Mouse (Mus musculus): Measurements from ENCODE around the gene Ptprf. TPM values are rescaled to one million over a fixed set of nuclear protein-coding genes. Genes with fewer than 3 reads are reported as not detected.

Gene Ptprf
- polyA plus RNA-seq, 1 experiment from 2014 or later, result 65.1 TPM

DNA sequence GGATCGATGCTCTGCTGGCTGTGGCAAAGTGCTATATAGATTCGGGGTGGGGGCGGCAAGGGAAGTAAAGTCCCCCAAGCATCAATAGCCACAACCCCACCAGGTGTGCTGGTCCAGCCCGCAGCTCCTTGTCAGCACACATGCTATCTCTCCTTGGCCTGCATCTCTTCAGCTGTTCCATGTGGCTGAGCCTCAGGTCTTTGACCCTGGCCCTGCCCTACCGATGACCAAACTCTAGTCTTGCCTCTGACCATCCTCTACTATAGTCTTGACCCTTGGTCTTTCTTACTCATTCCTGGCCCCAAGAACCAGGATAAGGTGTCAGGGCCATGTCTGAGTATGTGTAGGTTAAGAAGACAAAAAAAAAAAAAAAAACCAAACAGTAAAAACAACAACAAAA is 33.2 kb downstream of the Ptprf start:
- Histone ChIP-seq H3K4me2 (replicated peaks; ENCODE audit: low read depth, low read length) (no peak overlapping the region), H3K4me1 (ENCODE audit: insufficient read depth, low read depth, low read length) (peaks cover 5% of the 10 kb centered on the region; the same call in 1 of the 2 replicates), H3K4me3 (ENCODE audit: low read depth, low read length) (no peak overlapping the region), H3K27me3 (replicated peaks; ENCODE audit: insufficient read depth, low read length) (no peaks in the 10 kb centered on the region), H3K9ac (replicated peaks; ENCODE audit: low read depth) (no peak overlapping the region), H3K9me3 (ENCODE audit: low read length) (no peaks in the 10 kb centered on the region), H3K27ac (ENCODE audit: low read length) (no peak overlapping the region), H3K36me3 (ENCODE audit: insufficient read depth, low read length) (0 out of 2 replicates have a peak, but pooled peaks cover 3% of the 10 kb centered on the region)
- DNase-seq (ENCODE audit: low spot score) (no peak), ATAC-seq (no peak)
- 83% methylated on average over 5 of the region's 5 CpGs for WGBS
- TF ChIP-seq CTCF (IDR thresholded peaks at IDR 0.05), result no peak
- TF ChIP-seq EP300 (IDR thresholded peaks at IDR 0.05), result no peak

- Histone ChIP-seq H3K4me2 (replicated peaks; ENCODE audit: low read depth, low read length) (no peak overlapping the region), H3K36me3 (ENCODE audit: insufficient read depth, low read length) (0 out of 2 replicates have a peak, but pooled peaks cover 3% of the 10 kb centered on the region), H3K4me3 (ENCODE audit: low read depth, low read length) (no peak overlapping the region), H3K9ac (replicated peaks; ENCODE audit: low read depth) (no peak overlapping the region), H3K4me1 (ENCODE audit: insufficient read depth, low read depth, low read length) (peaks cover 5% of the 10 kb centered on the region; the same call in 1 of the 2 replicates), H3K27ac (ENCODE audit: low read length) (no peak overlapping the region), H3K9me3 (ENCODE audit: low read length) (no peaks in the 10 kb centered on the region), H3K27me3 (replicated peaks; ENCODE audit: insufficient read depth, low read length) (no peaks in the 10 kb centered on the region)
- TF ChIP-seq EP300 (IDR thresholded peaks at IDR 0.05) (no peak), CTCF (IDR thresholded peaks at IDR 0.05) (no peak)
- WGBS, result 61% methylated on average over 10 of the region's 10 CpGs
- DNase-seq (ENCODE audit: low spot score) (no peak), ATAC-seq (no peak)
Observed at GRCm38 (mm10) chr4:118257416-118257815, 33.8 kb downstream of the Ptprf start.

DNA sequence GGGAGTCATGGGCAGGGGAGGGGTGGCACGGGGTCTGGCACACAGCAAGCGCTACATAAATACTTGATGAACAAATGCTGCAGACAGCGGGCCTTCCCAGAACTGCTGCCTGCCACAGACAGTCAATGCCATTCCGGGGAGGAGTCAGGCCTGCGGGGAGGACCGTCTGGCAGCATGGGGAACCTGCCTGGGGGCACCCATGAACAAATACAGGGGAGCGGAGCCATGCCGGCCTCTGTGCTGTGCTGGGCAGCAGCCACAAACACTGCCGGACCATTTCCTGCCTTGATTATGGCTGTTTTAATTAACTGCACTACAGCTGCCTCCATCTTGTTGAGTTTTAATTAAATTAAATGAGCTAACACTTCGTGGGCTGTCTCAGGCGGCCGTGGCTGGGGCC is 35.0 kb downstream of the Ptprf start:
- Histone ChIP-seq H3K4me1 (ENCODE audit: insufficient read depth, low read depth, low read length) (peaks cover 4% of the 10 kb centered on the region; the same call in 1 of the 2 replicates), H3K9me3 (ENCODE audit: low read length) (no peaks in the 10 kb centered on the region), H3K36me3 (ENCODE audit: insufficient read depth, low read length) (0 out of 2 replicates have a peak, but pooled peaks cover 3% of the 10 kb centered on the region), H3K27me3 (replicated peaks; ENCODE audit: insufficient read depth, low read length) (no peaks in the 10 kb centered on the region), H3K4me3 (ENCODE audit: low read depth, low read length) (no peak overlapping the region), H3K4me2 (replicated peaks; ENCODE audit: low read depth, low read length) (no peak overlapping the region), H3K9ac (replicated peaks; ENCODE audit: low read depth) (no peak overlapping the region), H3K27ac (ENCODE audit: low read length) (no peak overlapping the region)
- TF ChIP-seq CTCF (IDR thresholded peaks at IDR 0.05) (no peak), EP300 (IDR thresholded peaks at IDR 0.05) (no peak)
- DNase-seq (ENCODE audit: low spot score), result no peak
- ATAC-seq, result no peak
- WGBS, result 82% methylated on average over 12 of the region's 12 CpGs

- no peaks in the 10 kb centered on the region for H3K27me3 ChIP-seq (replicated peaks; ENCODE audit: insufficient read depth, low read length)
- no peak overlapping the region for H3K4me3 ChIP-seq (ENCODE audit: low read depth, low read length)
- no peak overlapping the region for H3K9ac ChIP-seq (replicated peaks; ENCODE audit: low read depth)
- H3K4me1 ChIP-seq (ENCODE audit: insufficient read depth, low read depth, low read length), result no peaks in the 10 kb centered on the region; the same call in 1 of the 2 replicates
- WGBS, result 75% methylated on average over 5 of the region's 5 CpGs
- no peak overlapping the region for H3K27ac ChIP-seq (ENCODE audit: low read length)
- no peak overlapping the region for H3K4me2 ChIP-seq (replicated peaks; ENCODE audit: low read depth, low read length)
- no peak for ATAC-seq
- H3K9me3 ChIP-seq (ENCODE audit: low read length), result no peaks in the 10 kb centered on the region
- no peak for DNase-seq (ENCODE audit: low spot score)
- H3K36me3 ChIP-seq (ENCODE audit: insufficient read depth, low read length), result 0 out of 2 replicates have a peak, but pooled peaks cover 3% of the 10 kb centered on the region
- TF ChIP-seq CTCF (IDR thresholded peaks at IDR 0.05) (no peak), EP300 (IDR thresholded peaks at IDR 0.05) (no peak)
Observed at GRCm38 (mm10) chr4:118254953-118255352, 36.3 kb downstream of the Ptprf start.

DNA sequence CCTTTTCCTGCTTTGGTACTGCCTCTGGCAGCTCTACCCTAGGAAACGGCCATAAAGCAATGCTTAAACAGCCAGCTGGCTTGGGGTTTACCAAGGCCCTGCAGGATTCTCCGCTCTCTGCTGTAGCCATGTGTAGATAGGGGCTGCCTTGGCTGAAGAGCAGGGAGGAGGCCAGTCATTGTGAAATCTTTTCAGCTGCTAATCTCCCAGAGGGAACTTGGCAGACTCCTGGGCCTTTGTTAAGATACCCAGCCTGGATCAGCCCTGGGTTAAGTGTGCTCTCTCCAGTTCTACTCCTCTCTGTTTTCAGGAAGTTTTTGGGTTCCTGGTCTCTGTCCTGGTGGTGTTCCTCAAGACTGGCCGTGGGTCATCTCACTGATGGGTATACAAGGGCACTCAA is 43.9 kb downstream of the Ptprf start:
- Histone ChIP-seq H3K27ac (ENCODE audit: low read length) (no peak overlapping the region), H3K4me2 (replicated peaks; ENCODE audit: low read depth, low read length) (no peak overlapping the region), H3K9ac (replicated peaks; ENCODE audit: low read depth) (no peak overlapping the region), H3K36me3 (ENCODE audit: insufficient read depth, low read length) (0 out of 2 replicates have a peak, but pooled peaks cover 15% of the 10 kb centered on the region), H3K9me3 (ENCODE audit: low read length) (no peaks in the 10 kb centered on the region), H3K27me3 (replicated peaks; ENCODE audit: insufficient read depth, low read length) (no peaks in the 10 kb centered on the region), H3K4me3 (ENCODE audit: low read depth, low read length) (no peak overlapping the region), H3K4me1 (ENCODE audit: insufficient read depth, low read depth, low read length) (no peaks in the 10 kb centered on the region)
- TF ChIP-seq EP300 (IDR thresholded peaks at IDR 0.05) (no peak), CTCF (IDR thresholded peaks at IDR 0.05) (no peak)
- WGBS, result 60% methylated on average over 3 of the region's 3 CpGs
- DNase-seq (ENCODE audit: low spot score), result peak; percentile 74
- peak; percentile 61 for ATAC-seq

DNA sequence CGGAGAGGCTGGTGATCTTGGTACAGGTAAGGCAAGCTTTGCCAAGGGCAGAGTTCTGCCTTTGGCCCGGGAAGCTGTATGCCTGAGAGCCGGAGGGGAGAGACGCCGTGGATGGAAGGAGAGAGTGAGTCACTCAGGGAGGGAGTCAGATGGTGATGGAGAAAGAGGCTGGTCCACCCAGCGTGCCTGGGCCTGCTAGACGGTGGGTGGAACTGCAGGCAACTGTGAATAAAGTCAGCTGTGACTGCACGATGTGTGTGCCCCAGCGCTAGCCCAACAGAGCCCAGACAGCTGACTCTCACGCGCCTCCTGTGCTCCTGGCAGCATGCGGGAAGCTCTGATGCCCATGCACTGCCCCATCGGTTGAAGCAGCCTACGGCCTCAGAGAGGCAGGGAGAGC is 45.4 kb downstream of the Ptprf start:
- TF ChIP-seq CTCF (IDR thresholded peaks at IDR 0.05), result no peak
- TF ChIP-seq EP300 (IDR thresholded peaks at IDR 0.05), result no peak
- H3K4me2 ChIP-seq (replicated peaks; ENCODE audit: low read depth, low read length), result no peak overlapping the region
- no peak for ATAC-seq
- H3K27ac ChIP-seq (ENCODE audit: low read length), result no peak overlapping the region
- no peaks in the 10 kb centered on the region for H3K9me3 ChIP-seq (ENCODE audit: low read length)
- 82% methylated on average over 12 of the region's 14 CpGs for WGBS
- no peaks in the 10 kb centered on the region for H3K4me1 ChIP-seq (ENCODE audit: insufficient read depth, low read depth, low read length)
- no peak overlapping the region for H3K9ac ChIP-seq (replicated peaks; ENCODE audit: low read depth)
- no peak overlapping the region for H3K4me3 ChIP-seq (ENCODE audit: low read depth, low read length)
- H3K36me3 ChIP-seq (ENCODE audit: insufficient read depth, low read length), result 0 out of 2 replicates have a peak, but pooled peaks cover 15% of the 10 kb centered on the region
- no peaks in the 10 kb centered on the region for H3K27me3 ChIP-seq (replicated peaks; ENCODE audit: insufficient read depth, low read length)
- no peak for DNase-seq (ENCODE audit: low spot score)

- no peak overlapping the region for H3K9ac ChIP-seq (replicated peaks; ENCODE audit: low read depth)
- WGBS, result 74% methylated on average over 7 of the region's 7 CpGs
- no peak overlapping the region for H3K27ac ChIP-seq (ENCODE audit: low read length)
Observed at GRCm38 (mm10) chr4:118243791-118244190, 47.4 kb downstream of the Ptprf start.

More at GRCm38 (mm10) chr4:118243791-118244190, 47.4 kb downstream of the Ptprf start:
- Histone ChIP-seq H3K4me2 (replicated peaks; ENCODE audit: low read depth, low read length) (no peak overlapping the region), H3K27me3 (replicated peaks; ENCODE audit: insufficient read depth, low read length) (no peaks in the 10 kb centered on the region), H3K4me3 (ENCODE audit: low read depth, low read length) (no peak overlapping the region), H3K9me3 (ENCODE audit: low read length) (no peaks in the 10 kb centered on the region), H3K4me1 (ENCODE audit: insufficient read depth, low read depth, low read length) (no peaks in the 10 kb centered on the region), H3K36me3 (ENCODE audit: insufficient read depth, low read length) (0 out of 2 replicates have a peak, but pooled peaks cover 15% of the 10 kb centered on the region)
- TF ChIP-seq EP300 (IDR thresholded peaks at IDR 0.05) (no peak), CTCF (IDR thresholded peaks at IDR 0.05) (no peak)
- DNase-seq (ENCODE audit: low spot score) (no peak), ATAC-seq (no peak)

Measured in lung, postnatal 0 days (tissue).